Mouse (Mus musculus) liver, adult (tissue): Measurements from ENCODE around the gene Cd70.

Experiments
- GATA4 ChIP-seq: IDR thresholded peaks from 2 replicates; pipeline ENCODE4 v1.6.1; 2014; ENCODE audit warnings: mild to moderate bottlenecking, low read length; ENCODE audit not compliant: insufficient replicate concordance

Cd70 gene

DNA sequence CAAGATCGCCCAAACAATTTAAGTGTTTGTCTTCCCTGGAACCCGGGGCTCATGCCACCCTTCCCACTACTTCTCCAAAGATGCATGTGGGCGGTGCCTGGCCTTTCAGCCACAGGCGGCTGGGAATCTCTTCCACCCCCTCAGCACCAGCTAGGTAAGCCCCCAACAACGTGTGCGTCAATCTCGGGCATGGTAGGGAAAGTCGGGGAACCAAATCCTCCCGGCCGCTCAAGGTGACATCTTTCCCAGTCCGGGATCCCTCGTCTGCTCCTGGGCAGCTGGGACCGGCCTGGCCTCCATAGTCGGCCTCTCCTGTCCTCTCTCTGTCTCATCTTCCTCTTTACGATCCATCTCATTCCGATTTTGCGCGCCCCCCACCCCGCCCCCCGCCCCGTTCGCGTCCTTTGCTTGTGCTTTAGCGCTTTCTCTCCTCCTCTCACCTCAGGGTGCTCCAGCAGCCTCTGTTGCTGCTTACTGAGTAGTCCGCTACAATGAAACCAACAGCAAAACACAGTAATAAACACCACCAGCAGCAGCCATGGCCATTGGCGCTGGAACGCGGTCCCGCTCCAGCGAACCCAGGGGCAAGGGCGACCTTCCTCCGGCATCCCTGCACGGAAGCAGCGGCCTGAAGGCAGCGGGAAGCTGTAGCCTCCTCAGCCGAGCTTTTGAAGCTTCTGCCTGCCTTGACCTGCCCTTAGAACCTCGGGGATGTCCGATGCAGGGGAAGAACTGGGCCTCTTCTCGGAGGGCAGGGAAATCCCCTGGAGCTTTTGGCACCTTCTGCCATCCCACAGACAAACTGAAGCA is at the start of gene Cd70:
Cd70 (minus strand) TSS at position 784 of the 810 bp plus-strand sequence.
- TF ChIP-seq GATA4 = no peak

DNA sequence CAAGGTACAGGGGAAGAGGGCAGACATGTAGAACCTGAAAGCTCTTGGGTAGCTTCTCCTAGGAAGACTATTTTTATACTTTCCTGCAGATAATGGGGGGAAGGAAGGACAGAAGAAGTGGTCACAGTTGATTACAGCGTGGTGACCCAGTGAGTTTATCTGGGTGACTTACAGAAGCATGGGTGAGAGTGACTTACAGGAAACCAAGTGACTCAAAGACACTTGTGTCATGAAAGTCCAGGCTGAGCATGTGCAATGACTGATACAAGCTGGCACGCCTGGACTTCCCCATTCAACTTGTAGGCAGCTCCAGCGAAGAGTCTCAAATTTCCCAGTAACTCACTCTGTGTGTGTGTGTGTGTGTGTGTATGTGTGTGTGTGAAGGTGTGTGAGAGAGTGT is 48.7 kb upstream of the Cd70 start:
- no peak for TF ChIP-seq GATA4

DNA sequence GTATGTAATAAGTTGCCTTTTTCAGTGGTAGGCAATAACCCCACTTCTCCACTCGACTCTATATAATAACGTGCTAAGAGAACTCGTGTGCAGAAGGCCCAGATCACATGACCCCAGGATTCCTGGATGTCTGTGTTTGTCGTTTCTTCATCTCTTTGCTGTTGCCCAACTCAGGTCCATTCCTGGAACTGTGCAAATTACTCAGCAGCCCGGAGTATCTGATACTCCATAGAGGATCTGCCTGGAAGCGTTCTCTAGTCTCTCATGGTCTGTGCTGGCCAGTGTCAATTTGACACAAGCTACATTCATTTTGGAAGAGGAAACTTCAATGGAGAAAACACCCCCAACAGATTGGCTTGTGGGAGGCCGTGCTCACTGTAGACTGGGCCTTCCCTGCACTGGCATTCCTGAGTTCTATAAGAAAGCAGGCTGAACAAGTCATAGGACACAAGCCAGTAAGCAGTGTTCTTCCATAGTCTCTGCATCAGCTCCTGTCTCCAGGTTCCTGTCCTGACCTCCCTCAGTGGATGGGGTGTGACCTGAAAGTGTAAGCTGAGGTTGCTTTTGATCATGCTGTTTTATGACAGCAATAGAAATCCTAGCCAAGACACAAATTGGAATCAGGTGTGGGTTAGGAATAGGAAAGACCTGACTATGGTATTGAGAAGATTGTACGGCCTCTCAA is 45.9 kb upstream of the Cd70 start:
- no peak for TF ChIP-seq GATA4

DNA sequence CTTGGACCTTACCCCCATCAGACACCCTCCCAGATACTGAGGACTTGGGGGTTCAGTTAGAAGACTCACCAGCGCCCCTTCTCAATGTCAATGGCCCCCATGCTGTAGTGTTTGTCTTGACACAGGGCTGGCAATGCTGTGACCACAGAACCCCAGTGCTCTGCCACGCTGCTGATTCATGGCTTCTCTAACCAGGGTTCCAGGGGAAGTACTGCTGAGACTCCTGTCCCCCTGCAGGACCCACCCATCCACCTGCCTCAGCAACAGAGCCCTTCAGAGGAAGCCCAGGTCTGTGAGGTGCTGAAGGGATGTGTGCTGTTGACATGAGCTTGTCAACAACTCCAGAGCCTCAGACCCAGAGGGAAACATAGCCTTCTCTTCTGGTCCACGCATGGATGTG is 45.2 kb upstream of the Cd70 start:
- no peak for TF ChIP-seq GATA4

DNA sequence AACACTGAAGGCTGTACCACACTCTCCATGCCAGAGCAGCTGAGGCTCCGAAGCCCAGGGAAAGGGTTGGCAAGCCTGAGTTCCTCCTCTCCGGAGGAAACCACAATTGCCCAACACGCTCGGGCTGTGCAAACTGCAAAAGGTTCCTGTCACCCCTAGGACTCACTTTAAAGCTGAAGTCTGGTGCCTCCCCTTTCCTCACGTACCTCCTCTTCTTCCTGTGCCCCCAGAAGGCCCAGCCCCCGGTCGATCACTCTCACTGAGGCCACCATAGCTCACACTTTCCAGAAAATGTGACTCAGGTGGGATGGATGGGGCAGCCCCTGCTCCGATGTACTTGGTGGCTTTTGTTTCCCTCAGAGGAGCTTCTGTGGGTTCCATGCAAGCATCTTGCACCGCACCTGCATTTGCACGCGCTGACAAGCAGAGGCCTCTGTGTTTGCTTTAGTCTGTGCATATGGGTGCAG is 44.5 kb upstream of the Cd70 start, which contains the start of gene Tnfsf14:
Tnfsf14 (minus strand) TSS at position 137 of the 467 bp plus-strand sequence.
- TF ChIP-seq GATA4 = no peak

DNA sequence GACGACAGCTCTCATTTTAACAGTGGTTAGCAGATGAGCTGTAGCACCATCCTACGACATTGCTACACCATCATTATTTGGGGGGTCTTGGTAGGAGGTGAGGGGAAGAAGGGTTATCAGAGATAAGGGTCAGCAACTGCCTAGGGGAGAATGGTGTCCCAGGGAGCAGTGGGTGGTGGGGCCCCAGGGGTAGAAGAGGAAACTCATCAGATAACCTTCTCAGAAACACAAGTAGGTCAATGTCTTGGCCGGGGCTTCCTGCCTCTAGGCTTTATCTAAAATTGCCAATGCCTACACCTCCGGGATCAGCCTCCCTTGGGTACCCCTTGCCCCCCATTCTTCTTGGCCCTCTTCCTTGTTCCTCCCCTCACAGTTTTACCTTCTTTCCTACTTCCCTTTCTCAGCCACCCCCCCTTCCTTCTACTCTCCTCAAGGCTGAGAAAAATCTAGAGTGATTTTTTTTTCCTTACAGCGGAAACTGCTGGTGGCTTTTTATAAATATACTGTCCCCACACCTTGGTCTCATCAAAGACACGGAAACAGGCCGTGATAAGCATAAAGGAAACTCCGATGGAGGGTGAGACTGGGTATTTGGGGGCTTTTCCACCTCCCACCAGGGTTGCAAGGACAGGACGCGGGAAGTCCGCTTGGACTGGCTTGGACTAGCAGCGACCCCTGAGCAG is 39.1 kb upstream of the Cd70 start:
- no peak for TF ChIP-seq GATA4

DNA sequence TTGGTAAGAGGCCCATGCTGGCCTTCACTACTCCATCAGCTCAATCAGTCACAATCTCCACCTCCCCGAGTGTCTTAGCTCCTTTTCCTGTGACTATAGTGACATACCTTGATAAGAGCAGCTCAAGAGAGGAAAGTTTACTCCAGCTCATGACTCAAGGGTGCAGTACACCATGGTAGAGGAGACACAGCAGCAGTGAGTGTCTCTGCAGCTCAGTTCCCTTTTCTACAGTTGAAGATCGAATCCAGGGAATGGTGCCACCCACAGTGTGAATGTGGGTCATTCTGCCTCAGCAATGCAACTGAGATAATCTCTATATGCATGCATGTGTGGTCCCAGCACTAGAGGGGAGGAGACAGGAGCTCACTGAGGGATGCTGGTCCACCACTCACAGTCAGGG is 36.1 kb upstream of the Cd70 start:
- TF ChIP-seq GATA4 = no peak

DNA sequence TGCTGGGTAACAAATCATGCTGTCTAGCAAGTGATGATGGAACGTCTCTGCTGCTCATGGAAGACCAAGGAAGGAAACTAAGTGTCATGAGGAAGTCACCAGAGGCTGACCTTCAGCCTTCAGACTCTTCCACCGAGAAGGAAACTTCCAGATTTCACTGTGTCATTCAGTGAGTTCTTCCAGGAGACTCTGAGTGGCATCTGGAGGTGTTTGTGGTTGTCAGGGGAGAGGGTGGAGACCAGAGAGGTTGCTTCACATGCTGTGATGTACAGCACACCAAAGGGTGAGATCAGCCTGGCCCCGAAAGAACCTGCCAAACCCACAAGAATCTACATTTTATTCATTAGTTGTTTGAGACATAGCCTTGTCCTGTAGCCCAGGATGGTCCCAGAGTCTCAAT is 33.3 kb upstream of the Cd70 start:
- TF ChIP-seq GATA4 = no peak

DNA sequence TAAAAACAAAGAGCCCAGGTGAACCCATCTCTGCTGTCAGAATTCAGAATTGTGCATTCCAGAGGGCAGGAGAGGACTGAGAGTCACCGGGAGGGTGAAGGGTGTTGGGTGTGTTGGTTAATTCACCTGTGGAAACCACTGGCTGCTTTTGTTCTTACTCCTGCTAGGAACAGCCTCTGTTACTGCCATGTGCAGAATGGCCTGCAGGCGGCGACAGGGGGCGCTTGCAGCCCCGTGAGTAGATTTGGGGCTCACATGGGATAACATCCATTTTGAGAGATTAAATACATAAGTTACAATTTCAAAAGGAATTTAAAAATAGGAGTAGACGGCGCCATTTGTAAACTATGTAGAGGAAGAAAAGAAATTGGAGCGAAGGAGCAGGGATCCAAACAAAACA is 30.8 kb upstream of the Cd70 start:
- no peak for TF ChIP-seq GATA4

DNA sequence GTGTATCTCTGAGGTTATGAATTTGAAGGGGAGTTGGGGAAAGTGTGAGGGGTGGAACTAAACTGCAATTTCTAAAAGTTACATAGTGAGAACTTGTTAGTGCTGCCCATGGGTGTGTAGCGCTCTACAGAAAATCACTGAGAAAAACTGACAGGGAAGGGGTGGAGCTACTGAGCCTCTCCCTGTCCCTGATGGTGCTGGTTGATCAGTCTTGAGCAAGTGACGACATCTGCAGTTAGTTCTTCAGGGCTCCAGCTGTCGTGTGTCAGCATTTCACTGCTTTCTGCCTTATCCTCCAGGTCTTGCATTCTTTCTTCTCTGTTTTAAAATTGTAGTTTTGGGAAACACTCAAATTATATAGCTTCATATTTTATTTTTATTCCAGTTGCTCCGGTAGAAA is 23.8 kb upstream of the Cd70 start:
- TF ChIP-seq GATA4 = no peak

DNA sequence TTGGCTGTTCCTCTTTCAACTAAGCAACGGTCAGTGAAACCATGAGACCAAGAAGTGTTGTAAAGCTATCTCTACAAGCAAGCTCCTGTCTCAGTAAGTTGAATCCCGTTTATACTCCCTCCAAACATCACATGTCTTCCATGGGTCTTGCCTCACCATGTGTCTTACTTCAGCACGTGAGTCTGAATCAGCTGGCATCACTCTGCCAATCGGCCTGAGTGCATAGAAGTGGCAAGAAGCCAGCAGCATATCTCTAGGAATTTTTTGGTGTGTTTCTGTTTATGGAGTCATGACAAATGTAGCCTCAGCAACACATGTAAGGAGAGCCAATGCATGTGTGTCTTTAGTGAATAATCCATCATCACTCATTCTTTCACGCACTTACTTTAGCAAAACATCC is 22.8 kb upstream of the Cd70 start:
- TF ChIP-seq GATA4 = no peak

DNA sequence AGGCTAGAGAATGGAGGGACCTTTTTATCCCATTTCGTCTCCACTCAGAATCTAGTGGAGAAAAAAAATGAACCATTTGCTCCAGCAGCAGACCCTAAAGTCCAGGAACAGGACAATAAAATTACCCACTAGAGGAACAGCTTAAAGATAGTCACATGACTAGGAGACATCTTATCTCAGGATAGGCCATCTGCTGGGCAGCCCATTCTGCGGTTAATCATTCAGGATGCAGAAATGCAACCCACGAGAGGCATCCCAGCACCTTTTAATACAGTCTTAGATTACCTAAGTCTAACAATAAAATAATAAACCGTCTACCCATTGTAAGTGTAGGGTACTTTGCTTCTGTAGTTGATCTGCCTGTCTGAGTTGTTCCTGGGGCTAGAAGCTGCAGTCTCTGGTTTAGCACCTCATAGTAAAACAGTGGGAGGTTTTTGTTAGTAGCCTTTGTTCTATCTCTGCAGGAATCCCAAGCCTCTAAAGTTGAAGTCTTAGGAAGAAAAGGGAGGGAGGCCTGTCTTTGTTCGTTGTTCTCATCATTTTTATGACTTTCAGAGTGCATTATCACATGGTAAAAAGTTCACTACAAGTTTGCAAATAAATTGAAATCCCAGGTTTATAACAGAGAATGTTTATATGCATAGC is 21.2 kb upstream of the Cd70 start:
- no peak for TF ChIP-seq GATA4

DNA sequence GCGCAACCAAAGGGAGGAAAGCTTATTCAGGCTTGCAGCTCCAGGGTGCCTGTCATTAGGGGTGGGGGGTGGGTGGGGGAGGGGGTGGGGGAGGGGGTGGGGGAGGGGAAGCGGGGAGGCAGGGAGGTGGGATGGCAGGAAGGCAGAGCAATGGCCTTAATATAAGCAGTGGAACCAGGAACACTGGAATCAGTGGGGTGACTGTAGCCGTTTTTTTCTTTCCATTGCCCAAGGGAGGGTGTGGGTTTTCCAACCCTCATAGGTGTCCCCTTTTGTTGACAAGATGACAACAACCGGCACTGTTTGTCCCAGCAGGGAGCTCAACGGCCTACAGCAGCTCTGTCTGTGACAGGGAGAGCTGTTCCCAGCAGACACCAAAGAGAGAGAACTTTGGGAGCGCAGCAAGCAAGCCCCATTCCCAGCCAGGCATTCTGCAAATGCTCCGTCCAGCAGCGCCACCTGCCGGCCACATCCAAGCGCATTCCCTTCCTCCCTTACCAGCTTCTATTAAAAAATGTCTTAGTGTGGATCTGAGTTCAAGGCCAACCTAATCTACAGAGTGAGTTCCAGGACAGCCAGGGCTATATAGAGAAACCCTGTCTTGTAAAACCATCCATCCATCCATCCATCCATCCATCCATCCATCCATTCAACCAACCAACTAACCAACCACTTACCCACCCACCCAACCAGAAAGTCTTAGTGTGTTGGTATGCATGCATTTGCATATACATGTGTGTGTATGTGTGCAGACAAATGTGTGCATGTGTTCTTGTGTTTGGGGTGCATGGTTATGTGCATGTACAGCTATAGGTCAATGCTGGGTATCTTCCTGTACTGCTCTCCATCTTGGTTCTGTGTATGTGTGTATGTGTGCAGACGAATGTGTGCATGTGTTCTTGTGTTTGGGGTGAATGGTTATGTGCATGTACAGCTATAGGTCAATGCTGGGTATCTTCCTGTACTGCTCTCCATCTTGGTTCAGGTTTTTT is 17.5 kb upstream of the Cd70 start:
- no peak for TF ChIP-seq GATA4

DNA sequence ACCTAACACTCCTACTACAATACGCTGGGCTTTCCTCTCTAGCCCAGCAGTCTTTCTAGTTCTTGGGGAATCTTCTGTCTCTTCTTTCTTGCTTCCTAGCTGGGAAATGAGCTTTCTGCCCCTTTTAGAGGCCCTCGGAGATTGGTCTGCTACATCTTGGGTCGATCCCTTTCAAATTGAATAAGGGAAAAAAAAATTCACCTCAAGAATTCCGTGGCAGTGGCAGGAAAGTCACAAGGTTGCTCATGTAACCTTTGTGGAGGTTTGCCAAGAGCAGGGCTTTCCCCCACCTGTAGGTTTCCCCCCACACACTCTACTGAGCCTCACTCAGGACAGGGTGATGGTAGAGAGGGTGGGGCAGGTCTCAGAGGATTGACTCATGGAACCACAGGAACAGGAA is 4.2 kb upstream of the Cd70 start:
- TF ChIP-seq GATA4 = no peak
